28 mouse cellular contexts compared by ENCODE assay signal in the genomic region with DNA sequence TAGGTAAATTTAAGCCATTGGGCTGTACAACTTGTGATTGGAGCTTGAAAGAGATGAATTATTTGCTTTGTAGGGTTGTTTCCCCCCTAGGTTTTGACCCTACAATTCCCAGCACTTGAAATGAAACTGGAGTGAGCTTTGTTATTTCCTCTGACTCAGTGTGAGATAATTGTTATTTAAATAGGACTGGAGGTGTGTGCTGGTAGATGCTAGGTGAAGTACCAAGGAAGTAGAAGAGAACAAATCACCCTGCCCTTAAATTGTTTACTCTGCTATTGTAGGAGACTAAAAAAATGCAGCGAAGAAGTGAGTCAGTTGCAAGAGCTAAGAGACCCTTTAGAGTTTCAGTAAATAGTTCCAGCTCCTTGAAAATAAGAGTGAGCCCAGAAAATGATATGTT.
DNase-seq lines count a peak whose midpoint lies in the region; ATAC-seq and TF ChIP-seq lines count a peak whose summit lies in the region.
"Had no signal": no experiment of that assay in that cellular context is flagged by ENCODE, and none has a peak within 500 bp of the region (broad histone marks: within the 10 kb centered on the region; RNA-seq: fewer than 3 reads in every experiment).

No protein-coding gene starts in this region.

- TF ChIP-seq EP300 in lung, postnatal 0 days (IDR thresholded peaks at IDR 0.05) = no peak
- TF ChIP-seq EP300 in stomach, postnatal 0 days (optimal IDR thresholded peaks at IDR 0.05) = no peak

- H3K9me3 ChIP-seq in lung, postnatal 0 days (ENCODE audit: low read length) = no peaks in the 10 kb centered on the region
- no peaks in the 10 kb centered on the region for H3K9me3 ChIP-seq in stomach, postnatal 0 days (ENCODE audit: control insufficient read depth, low read length)
- H3K9me3 ChIP-seq: embryonic facial prominence, embryonic 13.5 days; embryonic facial prominence, embryonic 15.5 days; forebrain, embryonic 10.5 days; forebrain, embryonic 12.5 days; G1E had no signal

- WGBS in lung, postnatal 0 days = 28% methylated on average over 1 of the region's 1 CpGs
- 24% methylated on average over 1 of the region's 1 CpGs for WGBS in stomach, postnatal 0 days

- H3K27me3 ChIP-seq in lung, postnatal 0 days (replicated peaks; ENCODE audit: insufficient read depth, low read length) = no peaks in the 10 kb centered on the region
- H3K27me3 ChIP-seq in stomach, postnatal 0 days (ENCODE audit: control insufficient read depth, insufficient read depth, low read length) = no peaks in the 10 kb centered on the region
- H3K27me3 ChIP-seq: CH12.LX; embryonic facial prominence, embryonic 13.5 days; embryonic facial prominence, embryonic 15.5 days; forebrain, embryonic 12.5 days; Patski had no signal

- no peak for TF ChIP-seq CTCF in lung, postnatal 0 days (IDR thresholded peaks at IDR 0.05)
- no peak for TF ChIP-seq CTCF in stomach, postnatal 0 days (IDR thresholded peaks at IDR 0.05; ENCODE audit: low read depth)

- peak; percentile 62 for ATAC-seq in lung, postnatal 0 days
- ATAC-seq in stomach, postnatal 0 days (ENCODE audit: low FRiP score, low TSS enrichment) = peak; percentile 93
- ATAC-seq: activated CD4-positive, CD25-positive, alpha-beta regulatory T cell, adult 4 months; CD4-positive, CD25-positive, alpha-beta regulatory T cell, adult 4 months; forebrain, embryonic 14.5 days; forebrain, embryonic 16.5 days; Patski had no signal

- H3K4me3 ChIP-seq in lung, postnatal 0 days (ENCODE audit: low read depth, low read length) = no peak overlapping the region
- H3K4me3 ChIP-seq in stomach, postnatal 0 days (ENCODE audit: low read depth, low read length) = no peak overlapping the region
- H3K4me3 ChIP-seq: embryonic facial prominence, embryonic 13.5 days; embryonic facial prominence, embryonic 15.5 days; erythroblast, embryonic 14.5 days; forebrain, embryonic 10.5 days; forebrain, embryonic 12.5 days had no signal

- no peak overlapping the region for H3K27ac ChIP-seq in lung, postnatal 0 days (ENCODE audit: low read length)
- H3K27ac ChIP-seq in stomach, postnatal 0 days (replicated peaks) = no peak overlapping the region
- H3K27ac ChIP-seq: embryonic facial prominence, embryonic 13.5 days; embryonic facial prominence, embryonic 15.5 days; forebrain, embryonic 10.5 days; forebrain, embryonic 12.5 days had no signal

- peak; percentile 42 for DNase-seq in lung, postnatal 0 days (ENCODE audit: low spot score)
- DNase-seq in lung, postnatal 25 days (ENCODE audit: low spot score) = no peak
- peak; percentile 75 for DNase-seq in R1 (ENCODE audit: low read depth, low spot score)
- DNase-seq in stomach, postnatal 0 days (ENCODE audit: low spot score) = no peak
- DNase-seq in urinary bladder, adult 2 months (ENCODE audit: low spot score) = no peak
- DNase-seq in left cerebral cortex, adult 9 months (ENCODE audit: low spot score in 2 of 2) = no peak
- DNase-seq: adrenal gland, adult 8-10 months; adrenal gland, postnatal 14 days; adrenal gland, postnatal 36 days; B cell, adult 2 months; cerebellum, adult 11-12 months; cerebellum, adult 2 months; cerebellum, adult 9-11 months; cerebellum, postnatal 14 days; cerebellum, postnatal 36 days; embryo, embryonic 11 days had no signal

- no peaks in the 10 kb centered on the region for H3K36me3 ChIP-seq in lung, postnatal 0 days (ENCODE audit: insufficient read depth, low read length)
- no peaks in the 10 kb centered on the region for H3K36me3 ChIP-seq in stomach, postnatal 0 days (ENCODE audit: control insufficient read depth, insufficient read depth, low read length)
- H3K36me3 ChIP-seq: embryonic facial prominence, embryonic 13.5 days; embryonic facial prominence, embryonic 15.5 days; forebrain, embryonic 10.5 days; forebrain, embryonic 12.5 days; G1E had no signal

- H3K9ac ChIP-seq in lung, postnatal 0 days (replicated peaks; ENCODE audit: low read depth) = no peak overlapping the region
- no peak overlapping the region for H3K9ac ChIP-seq in stomach, postnatal 0 days (ENCODE audit: low read length)
- H3K9ac ChIP-seq: embryonic facial prominence, embryonic 13.5 days; embryonic facial prominence, embryonic 15.5 days; forebrain, embryonic 12.5 days had no signal

- no peak overlapping the region for H3K4me2 ChIP-seq in lung, postnatal 0 days (replicated peaks; ENCODE audit: low read depth, low read length)
- no peak overlapping the region for H3K4me2 ChIP-seq in stomach, postnatal 0 days (replicated peaks; ENCODE audit: low read depth)
- H3K4me2 ChIP-seq: embryonic facial prominence, embryonic 13.5 days; embryonic facial prominence, embryonic 15.5 days; forebrain, embryonic 12.5 days had no signal

- no peaks in the 10 kb centered on the region for H3K4me1 ChIP-seq in lung, postnatal 0 days (ENCODE audit: insufficient read depth, low read depth, low read length)
- no peaks in the 10 kb centered on the region for H3K4me1 ChIP-seq in stomach, postnatal 0 days (replicated peaks; ENCODE audit: control insufficient read depth, insufficient read depth)
- H3K4me1 ChIP-seq: embryonic facial prominence, embryonic 13.5 days; embryonic facial prominence, embryonic 15.5 days; forebrain, embryonic 10.5 days; forebrain, embryonic 12.5 days had no signal

Comparison
In these comparisons a context has a peak if more than half of its experiments do, and no peak if none do; other contexts are left out.
1. DNase-seq: peak in lung, postnatal 0 days (single experiment) and R1 (single experiment); none in lung, postnatal 25 days (single experiment), stomach, postnatal 0 days (single experiment), urinary bladder, adult 2 months (single experiment) and left cerebral cortex, adult 9 months (0 of 2).